Mouse (Mus musculus) hindbrain, embryonic 16.5 days (tissue): Measurements from ENCODE around the gene Nckap5l. TPM values are rescaled to one million over a fixed set of nuclear protein-coding genes. Genes with fewer than 3 reads are reported as not detected.

Source experiments
- ATAC-seq: fragments of 200-750 bp; cut with Nextera tagmentation; 2 replicates; pipeline ENCODE4 v1.8.0; 2017; ENCODE audit warnings: moderate TSS enrichment, moderate library complexity
- H3K27ac ChIP-seq: fragments of 300-500 bp; sonication (generic); 2 replicates; pipeline ENCODE4 v1.5.1; 2014; ENCODE audit warnings: low read depth, mild to moderate bottlenecking, control low read depth, low read length, moderate library complexity
- H3K27me3 ChIP-seq: fragments of 300-500 bp; sonication (generic); replicated peaks from 2 replicates; pipeline ENCODE4 v1.6.1; 2014; ENCODE audit warnings: low read length; ENCODE audit not compliant: control insufficient read depth, insufficient read depth
- H3K36me3 ChIP-seq: fragments of 300-500 bp; sonication (generic); 2 replicates; pipeline ENCODE4 v1.6.1; 2014; ENCODE audit warnings: mild to moderate bottlenecking, low read length, moderate library complexity, mixed read lengths; ENCODE audit not compliant: control insufficient read depth, insufficient read depth
- H3K4me1 ChIP-seq: fragments of 300-500 bp; sonication (generic); 2 replicates; pipeline ENCODE4 v1.6.1; 2014; ENCODE audit warnings: low read depth, low read length; ENCODE audit not compliant: control insufficient read depth, insufficient read depth
- H3K4me2 ChIP-seq: fragments of 300-500 bp; sonication (generic); 2 replicates; pipeline ENCODE4 v1.6.1; 2014; ENCODE audit warnings: mild to moderate bottlenecking, low read length, control low read depth, moderate library complexity
- H3K4me3 ChIP-seq: fragments of 300-500 bp; sonication (generic); 2 replicates; pipeline ENCODE4 v1.5.1; 2014; ENCODE audit warnings: mild to moderate bottlenecking, low read length, control low read depth, moderate library complexity
- H3K9ac ChIP-seq: fragments of 300-500 bp; sonication (generic); 2 replicates; pipeline ENCODE4 v1.6.1; 2014; ENCODE audit warnings: low read depth, mild to moderate bottlenecking, control low read depth, low read length, moderate library complexity
- H3K9me3 ChIP-seq: fragments of 300-500 bp; sonication (generic); 2 replicates; pipeline ENCODE4 v1.6.1; 2014; ENCODE audit warnings: mild to moderate bottlenecking, low read length, moderate library complexity; ENCODE audit not compliant: control insufficient read depth
- WGBS: fragments of 180-500 bp; shearing (Covaris S2); extraction: QIAGEN DNeasy Blood & Tissue Kit; methylation state at CpG from one replicate; pipeline ENCODE4 v1.1.7; 2014; 5-methylcytosine and 5-hydroxymethylcytosine counted together
- polyA plus RNA-seq: library from polyadenylated mRNA; unstranded; fragments of >200 nt; fragmentation: Nextera tagmentation; extraction: Ambion mirVana; gene quantifications from 2 replicates; pipeline ENCODE4 v1.2.1, GENCODE M21; 2015

Gene Nckap5l
- polyA plus RNA-seq, 1 experiment from 2014 or later, result 11.6 TPM

DNA sequence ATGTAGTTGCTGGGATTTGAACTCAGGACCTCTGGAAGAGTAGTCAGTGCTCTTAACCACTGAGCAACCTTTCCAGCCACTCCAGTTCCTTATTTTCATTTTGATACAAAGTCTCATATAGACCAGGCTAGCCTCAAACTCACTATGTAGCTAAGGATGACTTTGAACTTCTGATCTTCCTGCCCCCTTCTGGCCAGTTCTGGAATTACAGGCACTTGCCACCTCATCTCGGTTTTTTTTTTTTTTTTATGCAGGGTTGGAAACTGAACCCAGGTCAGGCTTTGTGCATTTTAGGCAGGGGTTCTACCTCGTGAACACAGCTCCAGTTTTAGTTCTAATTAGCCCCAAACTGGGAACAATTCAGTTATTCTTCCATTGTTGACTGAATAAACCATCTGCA lies 41.8 kb downstream of the Nckap5l start:
- Histone ChIP-seq H3K36me3 (no peaks in the 10 kb centered on the region), H3K9me3 (no peaks in the 10 kb centered on the region), H3K4me1 (peaks cover 8% of the 10 kb centered on the region), H3K27me3 (no peaks in the 10 kb centered on the region), H3K4me3 (no peak overlapping the region), H3K9ac (no peak overlapping the region), H3K4me2 (no peak overlapping the region), H3K27ac (no peak overlapping the region)
- ATAC-seq, result no peak
- 26% methylated on average over 2 of the region's 2 CpGs for WGBS

DNA sequence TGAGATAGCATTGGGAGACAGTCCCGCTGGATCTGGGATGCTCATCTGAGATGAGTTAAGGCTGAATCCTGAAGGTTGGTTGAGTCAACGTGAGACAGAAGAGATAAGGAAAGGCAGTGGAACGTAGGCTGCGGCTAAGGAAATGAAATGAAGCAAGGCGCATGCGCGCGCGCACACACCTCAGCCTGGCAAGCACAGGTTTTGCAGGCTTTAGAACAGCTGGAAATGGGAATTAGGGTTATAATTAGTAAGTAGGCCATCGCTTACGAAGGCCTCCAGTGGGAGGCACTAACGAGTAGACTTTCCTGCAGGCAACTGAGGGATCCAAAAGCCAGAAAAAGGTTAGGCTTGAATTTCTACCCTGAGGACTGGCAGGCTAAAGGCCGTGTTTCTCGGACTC lies 45.8 kb downstream of the Nckap5l start:
- no peak overlapping the region for H3K27ac ChIP-seq
- H3K4me1 ChIP-seq, result no peaks in the 10 kb centered on the region
- no peak overlapping the region for H3K9ac ChIP-seq
- ATAC-seq, result no peak
- no peak overlapping the region for H3K4me3 ChIP-seq
- no peaks in the 10 kb centered on the region for H3K9me3 ChIP-seq
- no peaks in the 10 kb centered on the region for H3K27me3 ChIP-seq
- H3K36me3 ChIP-seq, result peaks cover 25% of the 10 kb centered on the region
- no peak overlapping the region for H3K4me2 ChIP-seq
- WGBS, result 52% methylated on average over 14 of the region's 14 CpGs

DNA sequence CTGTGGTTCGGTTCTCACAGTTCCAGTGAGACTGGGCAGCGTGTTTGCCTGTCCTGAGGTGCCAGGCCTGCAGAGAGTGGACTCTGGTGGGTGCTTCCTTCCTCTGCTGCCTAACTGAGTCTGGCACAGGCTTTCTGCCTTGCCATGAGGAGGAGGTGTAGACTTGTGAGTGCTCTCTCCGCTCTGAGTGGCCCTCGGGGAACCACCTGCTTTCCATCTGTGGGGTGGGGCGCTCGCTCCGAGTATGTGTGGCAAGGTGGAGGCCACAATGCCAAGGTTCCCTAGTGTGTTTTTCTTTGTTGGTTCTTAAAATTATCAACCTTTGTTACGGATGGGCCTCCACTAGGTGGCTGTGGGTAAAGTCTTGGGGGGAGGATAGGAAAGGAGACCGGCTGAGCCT lies 48.7 kb downstream of the Nckap5l start:
- H3K36me3 ChIP-seq, result peaks cover 46% of the 10 kb centered on the region
- WGBS, result 89% methylated on average over 9 of the region's 9 CpGs

DNA sequence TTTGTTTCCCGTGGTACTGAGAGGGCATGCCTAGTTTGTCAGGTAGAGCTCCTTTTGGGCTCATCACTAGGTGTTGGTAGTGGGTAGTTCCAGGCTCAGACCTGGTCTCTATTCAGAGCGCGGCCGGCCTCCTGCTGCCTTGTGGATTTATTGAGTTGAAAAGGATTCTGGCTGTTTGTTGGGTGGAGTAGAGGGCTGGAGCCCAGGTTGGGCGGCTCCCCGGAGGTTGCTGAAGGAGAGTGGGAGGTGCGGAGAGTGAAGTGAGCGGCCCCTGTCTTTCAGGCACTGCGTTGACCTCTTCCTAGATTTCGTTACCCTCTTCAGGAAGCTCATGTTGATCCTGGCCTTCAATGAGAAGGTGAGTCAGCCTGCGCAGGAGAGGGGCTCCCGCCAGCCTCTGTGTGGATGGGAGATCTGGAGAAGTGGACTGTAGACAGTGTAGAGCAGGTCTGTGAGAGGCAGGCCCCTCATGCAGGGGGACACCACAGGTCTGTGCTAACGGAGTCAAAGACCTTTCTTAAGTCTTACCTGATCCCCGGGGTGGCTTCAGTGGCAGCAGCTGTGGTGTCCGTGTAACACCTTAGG lies 50.5 kb downstream of the Nckap5l start:
- Histone ChIP-seq H3K4me2 (no peak overlapping the region), H3K36me3 (peaks cover 50% of the 10 kb centered on the region), H3K9ac (no peak overlapping the region), H3K27ac (no peak overlapping the region), H3K4me1 (no peaks in the 10 kb centered on the region), H3K4me3 (no peak overlapping the region), H3K27me3 (no peaks in the 10 kb centered on the region), H3K9me3 (no peaks in the 10 kb centered on the region)
- WGBS, result 93% methylated on average over 15 of the region's 15 CpGs
- ATAC-seq, result no peak

More for the DNA sequence above, 48.7 kb downstream of the Nckap5l start:
- Histone ChIP-seq H3K27ac (no peak overlapping the region), H3K4me3 (no peak overlapping the region), H3K4me2 (no peak overlapping the region), H3K4me1 (no peaks in the 10 kb centered on the region), H3K27me3 (no peaks in the 10 kb centered on the region), H3K9ac (no peak overlapping the region), H3K9me3 (no peaks in the 10 kb centered on the region)
- no peak for ATAC-seq

DNA sequence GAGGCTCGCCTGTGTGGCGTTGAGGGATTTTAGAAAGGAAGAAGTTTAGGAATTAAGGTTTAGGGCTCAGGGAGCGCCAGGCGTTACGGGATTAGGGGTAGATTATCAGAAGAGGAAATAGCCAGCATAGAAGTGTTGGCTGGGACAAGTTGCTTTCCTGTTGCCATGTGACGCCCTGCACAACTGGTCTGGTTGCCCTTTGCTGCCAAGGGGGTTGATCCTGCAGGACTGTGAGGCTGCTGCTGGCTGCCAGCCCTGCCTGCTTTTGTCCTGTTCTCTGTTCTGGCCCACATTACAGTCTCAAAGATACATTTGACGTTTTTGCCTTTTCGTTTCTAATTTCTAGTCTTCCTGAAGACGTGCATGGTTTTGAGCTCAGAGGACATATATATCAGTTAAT lies 52.4 kb downstream of the Nckap5l start:
- Histone ChIP-seq H3K9ac (no peak overlapping the region), H3K27me3 (no peaks in the 10 kb centered on the region), H3K4me1 (no peaks in the 10 kb centered on the region), H3K4me2 (no peak overlapping the region), H3K36me3 (peaks cover 50% of the 10 kb centered on the region), H3K9me3 (no peaks in the 10 kb centered on the region), H3K27ac (no peak overlapping the region), H3K4me3 (no peak overlapping the region)
- 83% methylated on average over 9 of the region's 9 CpGs for WGBS
- ATAC-seq, result no peak

DNA sequence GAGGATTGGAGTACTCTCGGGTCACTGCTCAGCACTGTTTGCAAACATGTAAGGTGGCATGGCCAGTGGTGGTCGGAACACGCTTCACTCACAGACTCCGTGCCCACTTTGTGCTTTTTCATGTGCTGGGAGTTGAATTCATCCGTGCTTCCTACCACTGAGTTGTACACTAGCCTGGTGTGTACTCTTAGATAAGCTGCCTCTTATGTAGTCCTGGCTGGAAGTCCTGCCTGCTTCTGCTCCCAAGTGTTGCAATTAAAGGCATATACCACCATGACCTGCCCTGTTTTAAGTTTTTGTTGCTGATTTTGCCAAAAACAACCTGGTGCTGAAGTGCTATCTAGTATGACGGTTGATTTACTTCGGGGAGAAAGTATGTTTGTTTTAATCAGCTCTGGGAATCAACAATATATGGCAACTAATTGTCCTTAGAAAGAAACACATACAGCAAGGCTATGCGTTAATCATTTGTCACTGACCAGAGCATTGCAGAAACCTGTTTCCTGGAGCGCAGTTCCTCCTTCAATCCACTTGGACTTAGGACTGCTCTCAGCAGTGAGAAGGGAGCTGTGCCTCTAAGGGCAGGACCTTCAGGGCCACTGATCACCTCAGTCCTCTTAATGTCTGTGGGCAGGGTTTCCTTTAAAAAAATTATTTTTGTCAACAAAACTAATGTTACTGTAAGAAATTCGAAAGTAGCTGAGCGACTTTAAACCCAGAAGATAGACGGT lies 54.2 kb downstream of the Nckap5l start:
- Histone ChIP-seq H3K36me3 (peaks cover 35% of the 10 kb centered on the region), H3K4me1 (no peaks in the 10 kb centered on the region; the same call in 1 of the 2 replicates), H3K27me3 (no peaks in the 10 kb centered on the region), H3K4me2 (no peak overlapping the region), H3K9ac (no peak overlapping the region), H3K9me3 (no peaks in the 10 kb centered on the region), H3K27ac (no peak overlapping the region), H3K4me3 (no peak overlapping the region)
- ATAC-seq, result no peak
- 93% methylated on average over 12 of the region's 12 CpGs for WGBS

DNA sequence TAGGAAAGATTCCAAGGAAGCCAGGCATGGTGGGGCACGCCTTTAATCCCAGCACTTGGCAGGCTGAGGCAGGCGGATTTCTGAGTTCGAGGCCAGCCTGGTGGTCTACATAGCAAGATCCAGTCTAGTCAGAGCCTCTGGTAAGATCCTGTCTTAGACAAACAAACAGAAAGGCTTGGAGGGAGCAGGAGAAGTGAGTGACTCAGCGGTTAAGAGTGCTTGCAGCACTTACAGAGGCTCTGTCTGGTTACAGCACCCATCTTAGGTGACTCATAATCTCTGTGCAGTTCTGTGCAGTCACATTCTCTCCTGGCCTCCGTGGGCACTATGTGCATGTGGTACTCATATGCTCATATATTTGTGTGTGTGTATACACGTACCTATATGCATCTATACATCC lies 56.9 kb downstream of the Nckap5l start:
- no peak for ATAC-seq
- Histone ChIP-seq H3K4me3 (no peak overlapping the region), H3K27me3 (no peaks in the 10 kb centered on the region), H3K4me2 (no peak overlapping the region), H3K36me3 (peaks cover 16% of the 10 kb centered on the region), H3K9me3 (no peaks in the 10 kb centered on the region), H3K4me1 (peaks cover 11% of the 10 kb centered on the region), H3K27ac (no peak overlapping the region), H3K9ac (no peak overlapping the region)
- 94% methylated on average over 6 of the region's 6 CpGs for WGBS

DNA sequence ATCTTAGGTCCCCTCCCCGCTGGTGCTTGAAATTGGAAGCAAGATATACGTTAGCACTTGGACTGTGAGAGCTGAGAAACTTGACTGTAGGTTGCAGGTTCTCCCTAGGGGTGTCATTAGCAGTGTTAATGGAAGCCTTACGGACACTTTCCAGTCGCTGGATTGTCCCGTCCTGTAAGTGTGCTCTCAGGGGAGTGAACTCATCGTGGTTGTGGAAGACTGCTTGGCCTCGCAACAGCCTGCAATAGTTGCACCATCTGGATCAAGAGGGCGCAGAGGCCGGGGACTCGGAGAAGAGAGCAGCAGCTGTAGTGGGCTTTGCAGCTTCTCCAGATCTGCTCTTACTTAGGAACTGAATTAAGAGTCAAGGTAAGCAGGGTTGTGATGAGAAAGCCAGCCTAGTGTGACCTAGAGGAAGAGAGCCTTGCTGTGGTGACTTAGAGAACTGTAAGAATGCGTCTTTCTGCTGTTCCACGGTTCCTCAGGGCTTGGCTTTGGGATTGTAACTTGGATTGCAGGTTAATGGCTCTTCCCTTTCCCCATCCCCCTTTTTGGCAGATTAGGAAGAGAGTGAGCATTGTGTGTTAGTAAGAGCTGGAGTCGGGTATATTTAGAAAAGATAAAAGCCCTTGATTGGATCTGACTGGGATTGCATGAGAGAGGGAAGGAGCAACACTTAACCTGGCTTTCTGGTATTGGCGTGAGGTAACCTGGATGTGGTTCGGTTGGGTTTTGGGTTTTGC lies 57.9 kb downstream of the Nckap5l start:
- H3K27me3 ChIP-seq, result no peaks in the 10 kb centered on the region
- ATAC-seq, result no peak
- no peak overlapping the region for H3K27ac ChIP-seq
- no peak overlapping the region for H3K9ac ChIP-seq
- H3K36me3 ChIP-seq, result peaks cover 10% of the 10 kb centered on the region
- no peak overlapping the region for H3K4me2 ChIP-seq
- H3K9me3 ChIP-seq, result no peaks in the 10 kb centered on the region
- peaks cover 21% of the 10 kb centered on the region for H3K4me1 ChIP-seq
- 67% methylated on average over 15 of the region's 15 CpGs for WGBS
- H3K4me3 ChIP-seq, result no peak overlapping the region

DNA sequence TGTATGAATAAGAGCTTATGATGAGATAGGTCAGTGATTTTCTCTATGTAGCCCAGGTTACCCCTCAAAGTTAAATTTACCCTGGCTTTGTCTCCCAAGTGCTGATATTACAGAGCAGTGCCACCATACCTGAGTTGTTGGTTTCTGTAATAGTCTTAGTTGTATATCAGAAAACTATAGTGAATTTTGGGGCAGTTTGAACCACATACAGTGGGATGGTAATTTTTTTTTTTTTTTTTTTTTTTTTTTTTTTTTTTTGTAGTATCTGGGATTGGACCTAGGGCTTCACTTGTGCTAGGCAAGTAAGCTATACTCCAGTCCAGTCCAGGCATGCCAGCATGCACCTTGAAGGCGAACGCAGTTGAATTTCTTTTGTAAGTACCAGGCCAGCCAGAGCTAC lies 59.9 kb downstream of the Nckap5l start:
- H3K36me3 ChIP-seq, result 0 out of 2 replicates have a peak, but pooled peaks cover 3% of the 10 kb centered on the region
- H3K4me2 ChIP-seq, result no peak overlapping the region
- H3K27me3 ChIP-seq, result no peaks in the 10 kb centered on the region
- H3K9me3 ChIP-seq, result no peaks in the 10 kb centered on the region
- no peak overlapping the region for H3K4me3 ChIP-seq
- ATAC-seq, result no peak
- peaks cover 30% of the 10 kb centered on the region for H3K4me1 ChIP-seq
- WGBS, result 90% methylated on average over 2 of the region's 2 CpGs
- H3K9ac ChIP-seq, result no peak overlapping the region
- no peak overlapping the region for H3K27ac ChIP-seq
